Mouse (Mus musculus): ENCODE measurements around the gene Fastkd5.
A peak's percentile ranks its signal among the peaks of the same experiment; 100 is the strongest.
"Not testable (repeated sequence)": the region's sequence is repeated elsewhere in the genome, so short reads cannot be mapped to it uniquely, and the experiment has no call there.

The Fastkd5 gene

GRCm38 (mm10) chr2:130629839-130630203 lies at the start of gene Fastkd5, which contains the start of gene Ubox5:
Gene Fastkd5, minus strand, starts transcription at chr2:130630027.
Gene Ubox5, minus strand, starts transcription at chr2:130630038.
- DNase-seq, result peak; percentile 99

- DNase-seq, result no peak
These were observed 49.3 kb upstream of the Fastkd5 start for GRCm38 (mm10) chr2:130679154-130679553.

GRCm38 (mm10) chr2:130677211-130677610 lies 47.4 kb upstream of the Fastkd5 start:
- no peak for DNase-seq

- peak; percentile 99 for DNase-seq
These were observed 37.7 kb upstream of the Fastkd5 start, which contains the start of gene Itpa for GRCm38 (mm10) chr2:130667559-130667958. Gene Itpa, plus strand, starts transcription at chr2:130667610.

GRCm38 (mm10) chr2:130664102-130664701 lies 34.4 kb upstream of the Fastkd5 start, which contains the start of gene Ddrgk1:
Gene Ddrgk1, minus strand, starts transcription at chr2:130664659.
- peak; percentile 100 for DNase-seq

- DNase-seq, result peak; percentile 92
These were observed 33.5 kb upstream of the Fastkd5 start for GRCm38 (mm10) chr2:130663342-130663741.

GRCm38 (mm10) chr2:130658530-130658929 lies 28.7 kb upstream of the Fastkd5 start:
- DNase-seq, result no peak

- DNase-seq, result no peak
These were observed 27.7 kb upstream of the Fastkd5 start for GRCm38 (mm10) chr2:130657541-130657940.

GRCm38 (mm10) chr2:130656536-130656935 lies 26.7 kb upstream of the Fastkd5 start:
- DNase-seq, result no peak

- no peak for DNase-seq
These were observed 26.0 kb upstream of the Fastkd5 start for GRCm38 (mm10) chr2:130655660-130656339.

- DNase-seq, result no peak
These were observed 23.9 kb upstream of the Fastkd5 start for GRCm38 (mm10) chr2:130653760-130654159.

- no peak for DNase-seq
These were observed 23.5 kb upstream of the Fastkd5 start for GRCm38 (mm10) chr2:130653303-130653702.

GRCm38 (mm10) chr2:130649028-130649427 lies 19.2 kb upstream of the Fastkd5 start:
- DNase-seq, result not testable (repeated sequence)

GRCm38 (mm10) chr2:130645198-130645597 lies 15.4 kb upstream of the Fastkd5 start:
- DNase-seq, result no peak

- peak; percentile 99 for DNase-seq
These were observed 13.0 kb upstream of the Fastkd5 start, which contains the start of gene Lzts3 for GRCm38 (mm10) chr2:130642684-130643369. Gene Lzts3, minus strand, starts transcription at chr2:130642803.

- DNase-seq, result peak; percentile 94
These were observed 12.4 kb upstream of the Fastkd5 start for GRCm38 (mm10) chr2:130642197-130642660.

GRCm38 (mm10) chr2:130641351-130642025 lies 11.7 kb upstream of the Fastkd5 start:
- no peak for DNase-seq

- DNase-seq, result no peak
These were observed 9.4 kb upstream of the Fastkd5 start for GRCm38 (mm10) chr2:130639276-130639675.

- peak; percentile 88 for DNase-seq
These were observed 8.3 kb upstream of the Fastkd5 start for GRCm38 (mm10) chr2:130638101-130638611.

- DNase-seq, result no peak
These were observed 6.0 kb upstream of the Fastkd5 start for GRCm38 (mm10) chr2:130635847-130636246.

- DNase-seq, result peak; percentile 91
These were observed 5.0 kb upstream of the Fastkd5 start for GRCm38 (mm10) chr2:130634739-130635411.
